Mouse (Mus musculus) brain, embryonic 14.5 days (tissue): ENCODE data around the gene Dhx37.

Experiments used
- CTCF ChIP-seq: fragments of 200-500 bp; IDR thresholded peaks from 2 replicates; pipeline ENCODE4 v1.5.1; 2012; ENCODE audit warnings: inconsistent platforms, mild to moderate bottlenecking, moderate library complexity, borderline replicate concordance; ENCODE audit not compliant: insufficient read depth, insufficient read length; ENCODE audit errors: extremely low read depth
- POLR2A ChIP-seq: fragments of 200-500 bp; IDR thresholded peaks from 2 replicates; pipeline ENCODE4 v1.6.1; 2012; ENCODE audit warnings: mild to moderate bottlenecking, inconsistent platforms, borderline replicate concordance; ENCODE audit not compliant: poor library complexity, insufficient read depth, insufficient read length, severe bottlenecking; ENCODE audit errors: extremely low read depth

- no peak for TF ChIP-seq POLR2A
- no peak for TF ChIP-seq CTCF
Observed at GRCm38 (mm10) chr5:125425698-125426276, 8.1 kb downstream of the Dhx37 start.
